Mouse (Mus musculus) embryo, embryonic 9.5 days (tissue): ENCODE measurements around the gene Nxph3.

Experiments
- DNase-seq: peaks from one replicate; pipeline ENCODE4 v3.0.0-alpha.2; 2017; ENCODE audit errors: extremely low spot score

The Nxph3 gene

DNA sequence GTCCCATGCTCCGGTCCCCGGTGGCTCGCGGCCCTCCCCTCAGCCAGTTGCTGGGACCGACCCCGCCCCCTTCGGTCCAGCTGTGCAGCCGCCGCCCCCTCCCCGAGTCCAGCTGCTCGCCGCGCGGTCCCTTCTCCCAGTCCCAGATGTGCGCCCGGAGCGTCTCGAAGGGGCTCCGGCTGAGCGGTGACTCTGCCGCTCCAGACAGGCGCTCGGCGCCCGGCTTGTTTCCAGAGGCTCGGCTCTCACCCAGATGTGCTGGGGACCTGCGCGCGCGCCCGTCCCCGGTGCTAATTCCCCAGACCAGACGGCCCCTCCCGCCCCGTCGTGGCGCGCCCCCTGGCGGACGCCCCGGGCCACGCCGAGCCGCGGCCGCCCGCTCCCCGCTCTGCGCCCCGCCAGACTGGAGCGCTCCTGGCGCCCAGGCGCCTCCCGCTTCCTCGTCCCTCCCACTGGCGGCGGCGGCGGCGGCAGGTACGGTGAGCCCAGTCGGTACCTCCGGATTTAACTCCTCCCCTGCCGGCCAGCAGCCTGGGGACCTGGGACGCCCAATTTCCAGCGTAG is at the start of gene Nxph3:
TSS of gene Nxph3 (minus strand) at position 273 of the 564 bp plus-strand sequence.
- peak; percentile 82 for DNase-seq

DNA sequence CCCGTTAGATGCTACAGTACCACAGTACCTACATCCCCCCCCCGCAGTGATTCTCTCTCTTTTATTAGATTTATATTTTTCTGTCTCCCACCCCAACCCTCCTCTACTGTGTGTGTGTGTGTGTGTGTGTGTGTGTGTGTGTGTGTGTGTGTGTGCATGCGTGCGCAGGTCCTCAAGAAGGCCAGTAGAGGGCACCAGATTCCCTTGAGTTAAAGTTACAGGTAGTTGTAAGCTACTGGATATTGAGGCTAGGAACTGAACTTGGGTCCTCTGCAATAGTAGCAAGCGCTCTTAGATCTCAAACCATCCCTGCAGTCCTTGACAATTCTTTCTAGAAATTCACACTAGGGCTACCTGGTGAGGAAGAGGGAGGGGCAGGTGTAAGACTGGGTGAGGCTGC is 49.5 kb upstream of the Nxph3 start:
- DNase-seq = no peak

DNA sequence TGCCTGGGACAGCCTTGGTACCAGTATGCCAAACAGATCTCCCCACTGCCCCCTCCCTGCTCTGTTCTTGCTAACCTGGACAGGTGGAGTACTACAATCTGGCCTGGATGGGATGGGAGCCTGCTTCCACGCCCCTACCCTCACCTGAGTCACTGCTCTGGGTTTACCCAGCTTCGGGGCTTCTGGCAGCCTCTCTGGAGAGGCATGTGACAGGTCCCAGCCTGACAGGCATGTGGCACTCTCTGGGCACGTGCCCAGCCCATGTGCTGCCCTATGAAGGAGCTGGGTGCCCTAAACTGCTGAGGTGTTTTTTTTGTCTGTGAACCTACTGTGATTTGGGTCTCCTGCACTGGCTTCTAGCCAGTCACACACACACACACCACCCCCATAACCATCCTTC is 46.4 kb upstream of the Nxph3 start:
- DNase-seq = no peak

DNA sequence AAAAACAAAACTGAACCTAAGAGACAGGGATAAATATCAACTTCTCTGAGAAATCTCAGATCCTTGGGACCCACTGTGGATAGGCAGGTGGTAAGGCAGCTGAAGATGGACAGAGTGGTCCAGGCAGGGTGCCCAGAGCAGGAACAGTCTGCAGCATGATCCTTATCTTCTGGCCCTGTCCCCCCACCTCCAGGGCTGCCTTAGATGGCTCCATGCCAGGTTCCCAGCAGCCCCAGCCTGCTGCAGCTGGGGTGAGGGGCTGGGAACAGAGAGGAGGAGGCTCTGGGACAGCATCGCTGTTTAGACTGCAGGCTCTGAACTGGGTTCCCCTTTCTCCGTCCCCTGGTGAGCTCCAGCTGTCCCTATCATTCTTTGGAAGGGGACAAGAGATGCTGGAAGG is 45.4 kb upstream of the Nxph3 start:
- DNase-seq = no peak

DNA sequence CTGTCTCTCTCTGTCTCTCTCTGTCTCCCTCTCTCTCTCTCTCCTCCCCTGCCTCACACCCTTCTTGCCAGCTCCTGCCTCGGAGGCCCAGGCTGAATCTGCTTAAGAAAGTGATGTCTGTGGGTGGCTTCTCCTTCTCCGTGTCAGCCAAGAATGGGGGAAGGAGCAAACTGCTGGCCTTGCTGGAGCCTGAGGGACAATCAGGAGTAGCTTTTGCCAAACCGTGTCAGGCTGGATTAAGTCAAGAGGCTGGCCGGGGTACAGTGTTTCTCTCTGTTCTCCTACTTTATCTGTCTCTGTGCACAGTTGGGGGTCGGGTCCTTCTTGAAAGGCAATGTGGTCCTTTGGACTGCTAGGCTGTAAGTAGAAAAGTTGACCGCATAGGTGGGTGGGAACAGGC is 43.3 kb upstream of the Nxph3 start:
- DNase-seq = no peak

DNA sequence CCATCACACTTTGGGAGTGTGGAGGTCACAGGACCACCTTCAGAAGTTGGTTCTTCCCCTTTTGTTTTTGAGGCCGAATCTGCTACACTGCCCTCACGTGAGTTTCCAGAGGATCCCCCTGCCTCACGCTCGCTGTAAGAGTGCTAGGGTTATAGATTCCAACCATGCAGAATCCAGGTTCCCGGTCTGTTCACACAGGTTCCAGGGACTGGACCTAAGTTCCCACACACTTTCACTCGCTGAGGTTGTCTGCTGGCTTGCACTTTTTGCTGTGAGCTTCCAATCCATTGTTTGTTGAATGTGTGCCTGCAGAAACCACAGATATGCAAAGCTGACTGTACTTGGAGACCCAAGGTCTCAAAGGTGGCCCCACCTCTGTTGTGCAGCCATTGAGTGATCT is 42.7 kb upstream of the Nxph3 start:
- no peak for DNase-seq

DNA sequence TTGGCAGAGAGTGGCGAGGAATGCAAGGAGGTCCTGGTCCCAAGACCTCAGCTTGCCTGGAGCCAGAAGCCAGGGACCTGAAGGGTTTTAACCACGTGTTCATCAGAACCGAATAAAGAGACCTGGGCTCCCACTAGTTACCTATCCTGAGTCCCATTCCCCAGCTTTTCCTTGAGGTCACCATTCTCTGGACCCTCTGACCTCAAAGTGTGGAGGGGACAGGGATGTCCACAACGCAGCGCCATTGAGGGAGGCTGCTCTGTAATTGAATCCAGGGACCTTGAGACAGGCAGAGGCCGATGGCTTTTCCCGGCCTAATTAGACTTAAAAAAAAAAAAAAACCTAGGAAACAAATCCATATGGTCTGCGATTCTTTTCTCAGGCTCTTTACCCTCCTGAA is 40.9 kb upstream of the Nxph3 start:
- DNase-seq = no peak

DNA sequence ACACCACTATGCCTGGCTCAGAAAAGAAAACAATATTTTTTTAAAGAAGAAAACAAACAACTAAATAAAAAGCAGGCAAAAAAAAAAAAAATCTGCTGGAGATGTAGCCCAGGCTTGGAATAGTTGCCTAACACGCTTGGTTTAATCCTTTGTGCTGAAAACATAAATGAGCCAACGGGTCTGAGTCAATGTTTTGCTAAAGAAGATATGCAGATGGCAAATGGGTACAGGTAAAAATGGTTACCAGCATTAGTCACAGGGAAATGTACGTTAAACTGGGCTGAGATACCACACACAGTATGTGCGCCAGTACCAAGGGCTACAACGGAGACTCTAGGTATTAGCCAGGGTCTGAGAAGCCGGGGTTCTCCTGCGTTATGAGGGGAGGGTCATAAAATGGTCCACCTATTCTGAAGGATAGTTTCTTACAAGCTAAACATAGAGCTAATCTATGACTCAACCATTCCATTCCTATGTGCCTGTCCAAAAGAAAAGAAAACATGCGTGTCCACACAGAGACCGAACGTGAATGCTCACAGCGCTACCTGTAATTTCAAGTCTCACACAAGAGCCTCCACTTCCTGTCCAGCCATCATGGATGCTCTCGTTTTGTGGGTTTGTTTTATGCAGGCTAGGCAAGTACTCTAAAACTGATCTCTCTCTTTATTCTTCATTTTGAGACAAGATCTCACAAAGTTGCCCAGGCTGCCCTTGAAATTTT is 36.1 kb upstream of the Nxph3 start:
- no peak for DNase-seq

DNA sequence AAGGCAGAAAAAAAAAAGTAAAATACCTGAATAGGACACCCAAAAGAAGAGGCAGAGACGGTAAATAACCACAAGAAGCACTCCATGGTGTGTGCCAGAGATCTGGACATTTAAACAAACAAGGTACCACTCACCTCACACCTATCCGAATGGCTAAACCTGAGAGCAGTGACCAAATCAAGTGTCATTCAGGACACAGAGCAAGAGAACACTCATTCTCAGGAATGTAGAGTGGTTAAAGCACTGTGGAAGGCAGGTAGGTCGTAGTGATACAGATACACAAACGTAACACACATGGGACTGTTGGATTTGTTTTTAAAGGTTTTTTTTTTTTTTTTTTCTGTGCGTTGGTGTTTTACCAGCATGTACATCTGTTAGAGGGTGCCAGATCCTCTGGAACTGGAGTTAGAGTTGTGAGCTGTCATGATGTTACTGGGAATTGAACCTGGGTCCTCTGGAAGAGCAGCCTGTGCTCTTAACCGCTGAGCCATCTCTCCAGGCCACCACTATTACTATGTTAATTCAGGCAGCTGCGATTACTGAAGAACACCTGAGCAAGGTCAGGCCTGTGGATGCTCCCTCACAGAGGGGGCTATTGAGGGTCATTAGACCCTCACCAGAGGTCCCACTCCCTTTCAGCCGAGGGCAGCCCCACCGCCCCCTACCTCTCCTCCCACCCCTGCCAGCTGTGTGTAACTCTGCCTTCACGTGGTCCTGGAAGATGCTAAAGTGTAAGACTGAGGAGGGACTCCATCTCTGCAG is 31.8 kb upstream of the Nxph3 start:
- no peak for DNase-seq

DNA sequence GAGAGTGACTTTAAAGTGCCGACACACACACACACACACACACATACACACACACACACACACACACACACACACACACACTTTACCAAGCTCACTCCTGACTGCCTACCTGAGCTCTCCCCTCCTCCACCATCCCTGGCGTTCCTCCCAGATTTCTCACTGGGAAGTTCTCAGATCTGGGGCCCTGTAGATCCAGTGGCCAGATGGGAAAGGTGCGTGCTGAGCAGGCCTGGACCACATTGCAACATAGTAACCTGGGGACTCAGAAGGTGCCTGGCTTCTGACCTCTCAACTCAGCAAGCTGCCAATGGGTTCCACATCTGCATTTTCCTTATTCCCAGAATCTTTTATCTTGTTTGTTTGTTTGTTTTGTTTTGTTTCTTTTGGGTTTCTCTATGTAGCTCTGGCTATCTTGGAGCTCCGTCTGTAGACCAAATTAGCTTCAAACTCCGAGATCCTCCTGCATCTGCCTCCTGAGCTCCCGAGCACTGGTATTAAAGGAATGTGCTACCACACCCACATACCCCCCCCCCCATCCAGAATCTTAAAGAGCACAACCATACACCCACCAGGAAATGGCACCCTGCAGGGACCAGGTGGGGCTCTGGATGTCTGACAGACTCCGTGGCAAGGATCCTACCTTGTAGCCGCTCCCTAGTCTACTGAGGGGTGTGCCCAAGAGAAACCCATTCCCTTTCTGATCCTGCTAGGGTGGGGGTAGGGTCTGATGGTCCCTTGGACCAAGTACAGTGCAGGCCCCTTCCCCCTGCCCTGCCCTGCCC is 30.4 kb upstream of the Nxph3 start:
- no peak for DNase-seq

DNA sequence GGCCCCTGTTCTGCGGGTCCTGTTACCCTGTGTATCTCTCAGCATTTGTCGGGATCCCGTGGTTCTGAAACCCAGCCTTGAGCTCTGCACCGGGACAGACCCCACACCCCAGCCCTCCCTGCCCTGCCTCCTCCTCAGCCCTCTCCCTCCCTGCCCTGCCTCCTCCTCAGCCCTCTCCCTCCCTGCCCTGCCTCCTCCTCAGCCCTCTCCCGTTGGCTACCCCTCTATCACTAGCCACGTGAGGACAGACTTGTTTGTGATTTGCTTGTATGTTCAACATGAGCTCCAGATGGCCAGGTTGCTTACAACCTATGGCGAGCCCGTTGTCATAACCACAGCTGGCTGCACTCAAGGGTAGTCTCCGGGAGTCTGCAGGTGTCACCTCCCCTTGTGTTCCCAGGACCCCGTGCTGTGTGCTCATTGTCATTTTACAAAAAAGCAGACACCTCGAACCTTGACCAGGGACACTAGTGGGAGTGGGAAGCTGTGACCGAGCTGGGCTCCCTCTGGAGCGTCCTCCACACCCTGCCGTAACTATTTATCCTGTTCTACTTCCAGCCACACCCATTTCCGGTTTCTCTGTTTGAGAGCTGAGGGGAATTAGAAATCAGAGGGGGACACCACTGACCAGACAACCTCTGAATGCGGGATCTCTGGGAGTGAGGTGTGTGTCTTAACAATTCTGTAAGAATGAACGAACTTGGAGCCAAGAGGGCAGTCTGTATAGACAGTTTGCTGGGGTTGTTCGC is 26.4 kb upstream of the Nxph3 start:
- DNase-seq = no peak

DNA sequence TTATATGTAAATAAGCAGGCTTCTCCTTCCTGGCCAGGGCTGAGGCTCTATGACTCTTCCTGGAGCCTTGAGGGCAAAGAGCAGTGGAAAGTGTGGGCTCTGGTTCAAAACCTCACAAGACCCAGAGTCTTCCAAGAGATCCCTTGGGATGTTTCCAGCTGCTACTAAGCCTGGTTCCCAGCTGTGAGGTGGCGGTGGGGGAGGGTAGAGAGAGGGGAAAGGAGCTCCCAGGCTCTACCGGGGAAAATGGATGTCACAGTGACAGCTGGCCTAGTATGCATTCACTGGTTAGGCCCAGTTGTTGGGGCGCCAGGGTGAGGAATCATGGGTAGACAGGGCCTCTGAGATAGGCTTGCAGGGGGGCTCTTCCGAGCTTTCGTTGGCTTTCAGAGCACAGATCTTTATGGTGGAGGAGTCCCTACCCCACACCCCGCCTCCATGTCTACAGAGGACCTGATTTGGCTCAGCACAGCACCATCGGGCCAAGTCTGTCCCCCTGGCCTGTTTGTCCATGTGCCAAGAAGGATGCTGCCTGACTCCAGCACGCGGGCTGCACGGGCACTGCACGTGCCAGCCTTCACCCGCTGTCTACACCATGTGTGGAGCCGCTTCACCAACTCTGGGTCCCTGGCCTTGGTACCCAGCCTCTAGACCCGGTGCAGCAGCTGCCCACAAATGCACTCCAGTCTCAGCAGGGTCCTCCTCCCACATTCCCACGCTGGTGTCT is 24.2 kb upstream of the Nxph3 start:
- DNase-seq = no peak

DNA sequence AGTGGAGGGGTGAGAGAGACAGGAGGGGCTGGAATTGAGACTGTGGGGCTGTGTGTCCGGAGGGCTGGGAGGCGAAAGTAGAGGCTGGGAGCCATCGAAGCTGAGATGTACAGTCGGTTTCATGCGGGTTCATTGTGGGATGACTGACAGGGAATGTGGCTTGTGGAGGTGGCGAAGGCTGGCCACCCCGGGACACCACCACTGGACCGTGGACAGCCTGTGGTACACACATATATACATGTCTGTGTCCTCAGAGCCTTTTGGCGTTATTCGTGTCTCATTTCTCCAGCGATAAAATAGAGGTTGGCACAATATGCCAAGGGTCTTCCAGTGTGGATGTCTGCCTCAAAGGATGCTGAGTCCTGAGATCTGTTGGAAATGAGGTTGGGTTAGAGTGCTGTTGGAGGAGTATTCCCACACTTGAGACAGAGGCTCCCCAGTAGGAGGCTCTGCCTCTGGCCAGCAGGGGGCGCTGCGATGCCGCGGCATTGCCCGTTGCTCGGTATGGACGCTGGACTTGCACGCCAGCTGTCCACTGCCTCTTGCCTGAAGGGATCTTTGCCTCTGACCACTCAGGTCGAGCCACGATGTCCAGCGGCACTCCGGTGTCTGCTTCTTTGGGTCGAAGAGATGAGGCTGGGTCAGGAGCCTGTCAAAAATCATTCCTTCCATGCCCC is 19.3 kb upstream of the Nxph3 start:
- DNase-seq = peak; percentile 93

DNA sequence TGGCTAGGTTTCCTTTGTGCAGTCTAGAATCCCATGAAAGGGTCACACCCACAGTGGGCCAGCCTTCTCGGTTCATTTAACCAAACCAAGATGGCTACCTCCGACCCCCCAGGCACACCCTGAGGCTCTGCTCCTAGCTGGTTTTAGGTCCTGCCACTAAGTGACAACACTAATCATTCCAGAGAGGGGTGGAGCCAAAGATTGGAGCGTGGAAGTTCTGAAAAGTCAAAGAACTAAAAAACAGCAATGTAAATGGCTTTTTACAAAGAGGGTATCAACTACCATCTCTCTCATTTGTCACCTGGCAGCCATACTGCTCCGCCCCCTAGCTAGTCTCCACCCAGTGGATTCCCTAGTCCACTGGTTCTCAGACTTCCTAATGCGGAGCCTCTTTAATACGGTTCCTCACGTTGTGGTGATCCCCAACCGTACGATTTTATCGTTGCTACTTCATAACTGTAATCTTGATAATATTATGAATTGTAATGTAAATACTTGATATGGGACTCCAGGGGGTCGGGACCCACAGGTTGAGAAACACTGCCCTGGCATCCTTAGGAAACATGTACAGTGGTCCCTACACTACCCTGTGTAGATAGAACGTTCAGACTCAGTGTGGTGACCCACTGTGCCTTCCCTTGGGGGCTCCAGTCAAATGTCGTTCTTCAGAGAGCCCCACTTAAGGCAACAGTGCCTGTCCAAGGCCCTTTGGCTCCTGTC is 18.1 kb upstream of the Nxph3 start:
- DNase-seq = no peak

DNA sequence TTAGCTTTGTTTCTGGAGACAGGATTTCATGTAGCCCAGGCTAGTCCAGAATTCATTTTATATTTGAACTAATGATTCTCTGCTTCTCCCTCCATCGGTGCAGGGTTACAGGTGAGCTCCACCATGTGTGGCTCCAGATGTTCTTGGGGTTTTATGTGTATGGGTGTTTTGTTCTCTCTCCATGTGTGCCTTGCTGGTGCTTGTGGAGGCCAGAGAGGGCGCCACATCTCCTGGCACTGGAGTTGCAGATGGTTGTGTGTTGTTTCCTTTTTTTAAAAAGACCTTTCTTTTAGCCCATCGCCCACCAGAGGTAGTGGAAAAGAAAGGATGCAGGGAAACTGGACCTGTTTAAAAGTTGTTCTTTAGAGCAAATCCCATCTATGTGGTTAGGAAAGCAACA is 13.9 kb upstream of the Nxph3 start:
- no peak for DNase-seq

DNA sequence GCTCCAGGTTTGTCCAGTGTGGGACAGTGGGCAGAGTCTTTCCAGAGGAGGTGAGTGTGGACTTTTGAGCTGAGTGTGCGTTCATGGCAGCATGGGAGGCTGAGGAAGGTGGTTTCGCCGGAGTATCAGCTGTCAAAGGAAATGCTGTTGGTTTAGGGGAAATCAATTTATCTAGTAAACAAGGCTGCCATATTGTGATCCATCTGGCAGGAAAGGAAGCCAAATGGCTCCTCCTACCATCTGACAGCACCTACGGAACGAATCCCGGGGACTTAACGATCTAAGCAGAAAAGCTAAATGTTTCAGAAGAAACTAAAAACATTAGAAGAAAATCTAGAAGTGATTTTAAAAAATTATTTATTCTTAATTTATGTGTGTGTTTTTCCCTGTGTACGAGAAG is 12.9 kb upstream of the Nxph3 start:
- no peak for DNase-seq

DNA sequence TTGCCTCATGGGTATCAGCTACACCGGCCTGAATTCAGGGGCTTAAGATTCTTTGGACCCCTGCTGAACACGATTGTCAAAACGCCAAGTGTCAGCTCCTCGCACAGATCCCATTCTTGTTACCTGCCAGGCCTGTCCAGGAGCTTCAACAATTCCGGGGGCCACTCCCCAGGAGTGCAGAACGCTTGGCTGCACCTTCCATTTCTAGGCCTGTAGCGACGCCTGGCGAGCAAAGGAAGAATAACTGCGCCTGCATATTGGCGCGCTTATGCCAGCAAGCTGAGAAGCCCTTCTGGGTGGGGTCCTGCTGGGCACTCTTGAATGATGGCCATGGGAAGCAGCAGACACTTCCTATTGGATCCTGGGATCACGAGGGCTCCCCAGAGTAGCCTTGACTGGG is 7.2 kb upstream of the Nxph3 start:
- DNase-seq = peak; percentile 84

DNA sequence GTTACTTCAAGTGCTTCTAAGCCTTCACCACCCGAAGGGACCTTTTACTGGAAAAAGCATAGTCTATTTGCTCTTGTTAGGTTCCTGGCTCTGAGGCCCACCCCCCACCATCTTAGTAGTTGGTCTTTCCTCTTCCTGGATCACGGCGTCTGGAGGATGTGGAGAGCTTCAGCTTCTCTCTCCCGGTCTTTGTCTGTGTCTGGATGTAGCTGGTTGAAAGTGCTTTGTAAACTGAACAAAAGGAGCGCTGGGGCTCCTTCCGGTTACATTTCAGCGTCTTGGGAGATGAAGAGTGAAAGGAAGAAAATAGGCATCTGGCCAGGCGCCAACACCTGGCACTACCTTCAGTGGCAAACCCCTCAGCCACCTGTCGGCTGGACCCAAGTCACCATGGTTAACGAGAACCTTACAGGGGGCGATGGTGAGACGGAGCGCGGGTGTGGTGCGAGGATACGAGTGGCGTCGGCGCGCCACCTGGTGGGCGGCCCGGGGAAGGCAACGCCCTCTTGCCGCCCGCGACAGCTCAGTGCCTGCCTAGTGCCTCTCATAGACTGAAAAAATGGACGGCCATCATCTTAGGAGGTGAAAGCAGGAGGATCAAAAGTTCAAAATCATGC is 6.2 kb upstream of the Nxph3 start:
- peak; percentile 88 for DNase-seq

DNA sequence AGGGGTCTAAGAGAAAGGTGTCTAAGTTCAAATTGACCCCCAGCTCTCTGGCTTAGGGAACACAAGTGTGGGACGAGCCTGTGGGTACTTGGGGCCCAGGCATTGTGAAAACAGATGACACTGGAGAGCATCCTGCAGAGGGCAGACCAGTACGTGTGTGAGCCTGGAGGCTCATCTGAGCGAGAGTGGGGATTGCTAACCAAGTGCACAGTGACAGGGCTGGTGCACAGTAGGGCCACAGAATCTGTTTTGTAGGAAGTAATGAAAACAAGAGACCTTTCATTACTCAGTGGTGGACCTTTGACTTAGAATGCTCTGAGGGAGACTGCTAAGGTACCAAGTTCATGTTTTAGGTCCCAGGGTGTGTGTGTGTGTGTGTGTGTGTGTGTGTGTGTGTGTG is 5.6 kb upstream of the Nxph3 start:
- no peak for DNase-seq
